Mouse (Mus musculus): ENCODE measurements around the gene Hbp1. TPM values are rescaled to one million over a fixed set of nuclear protein-coding genes. Genes with fewer than 3 reads are reported as not detected.

Gene Hbp1
- polyA plus RNA-seq, 1 experiment from 2014 or later = 113 TPM

Other genes with a start within 250 kb of the Hbp1 start
- gene Gpr22, start 236.6 kb downstream of the Hbp1 start, polyA plus RNA-seq (2015; fragmentation: Nextera tagmentation; extraction: Ambion mirVana) = 0.35 and 1.3 TPM in 2 replicates
- 21.1 and 22.7 TPM in 2 replicates for gene Prkar2b, start 110.8 kb upstream of the Hbp1 start, polyA plus RNA-seq (2015; fragmentation: Nextera tagmentation; extraction: Ambion mirVana)

Measured in kidney, embryonic 15.5 days (tissue).